Mouse (Mus musculus) heart, embryonic 16.5 days (tissue): ENCODE data around the gene Tmem123. TPM values are rescaled to one million over a fixed set of nuclear protein-coding genes. Genes with fewer than 3 reads are reported as not detected.

Source experiments
- ATAC-seq: fragments of 200-750 bp; cut with Nextera tagmentation; replicated peaks from 2 replicates; pipeline ENCODE4 v1.8.0; 2017; ENCODE audit warnings: moderate number of reproducible peaks; ENCODE audit not compliant: insufficient read depth, low FRiP score; ENCODE audit errors: extremely low read depth
- H3K27ac ChIP-seq: fragments of 300-500 bp; sonication (generic); 2 replicates; pipeline ENCODE4 v1.5.1; 2014; ENCODE audit warnings: mild to moderate bottlenecking, low read length, control low read depth, moderate library complexity
- H3K27me3 ChIP-seq: fragments of 300-500 bp; sonication (generic); 2 replicates; pipeline ENCODE4 v1.6.1; 2014; ENCODE audit warnings: low read length, mixed read lengths; ENCODE audit not compliant: control insufficient read depth, insufficient read depth
- H3K36me3 ChIP-seq: fragments of 300-500 bp; sonication (generic); 2 replicates; pipeline ENCODE4 v1.6.1; 2014; ENCODE audit not compliant: control insufficient read depth, insufficient read depth
- H3K4me1 ChIP-seq: fragments of 300-500 bp; sonication (generic); 2 replicates; pipeline ENCODE4 v1.6.1; 2014; ENCODE audit warnings: low read length, mixed read lengths; ENCODE audit not compliant: control insufficient read depth, insufficient read depth
- H3K4me2 ChIP-seq: fragments of 300-500 bp; sonication (generic); 2 replicates; pipeline ENCODE4 v1.6.1; 2014; ENCODE audit warnings: low read depth, mild to moderate bottlenecking, control low read depth, low read length
- H3K4me3 ChIP-seq: fragments of 300-500 bp; sonication (generic); 2 replicates; pipeline ENCODE4 v1.5.1; 2014; ENCODE audit warnings: mild to moderate bottlenecking, control low read depth, low read length
- H3K9ac ChIP-seq: fragments of 300-500 bp; sonication (generic); 2 replicates; pipeline ENCODE4 v1.6.1; 2014; ENCODE audit warnings: low read length, control low read depth
- H3K9me3 ChIP-seq: fragments of 300-500 bp; sonication (generic); replicated peaks from 2 replicates; pipeline ENCODE4 v1.6.1; 2016; ENCODE audit warnings: low read length; ENCODE audit not compliant: control insufficient read depth
- WGBS: fragments of 180-500 bp; shearing (Covaris S2); extraction: QIAGEN DNeasy Blood & Tissue Kit; methylation state at CpG from one replicate; pipeline ENCODE4 v1.1.7; 2014; 5-methylcytosine and 5-hydroxymethylcytosine counted together
- polyA plus RNA-seq: library from polyadenylated mRNA; unstranded; fragments of >200 nt; fragmentation: Nextera tagmentation; extraction: Ambion mirVana; gene quantifications from 2 replicates; pipeline ENCODE4 v1.2.1, GENCODE M21; 2015

Gene Tmem123
- polyA plus RNA-seq, 1 experiment from 2014 or later, result 104 TPM

GRCm38 (mm10) chr9:7772361-7772760 lies 8.5 kb downstream of the Tmem123 start:
- Histone ChIP-seq H3K9ac (no peak overlapping the region), H3K4me1 (peaks cover 36% of the 10 kb centered on the region), H3K27me3 (no peaks in the 10 kb centered on the region), H3K4me2 (no peak overlapping the region), H3K9me3 (no peaks in the 10 kb centered on the region), H3K27ac (peak overlapping the region; percentile 53; the same call in 1 of the 2 replicates), H3K36me3 (peaks cover 10% of the 10 kb centered on the region), H3K4me3 (no peak overlapping the region)
- ATAC-seq, result 0 out of 2 replicates have a peak, but pooled peaks have one; percentile 4
- 89% methylated on average over 2 of the region's 2 CpGs for WGBS

- no peaks in the 10 kb centered on the region; the same call in 1 of the 2 replicates for H3K9me3 ChIP-seq
- peaks cover 16% of the 10 kb centered on the region for H3K36me3 ChIP-seq
- ATAC-seq, result no peak
- no peak overlapping the region for H3K9ac ChIP-seq
- no peak overlapping the region for H3K4me2 ChIP-seq
- peaks cover 32% of the 10 kb centered on the region for H3K4me1 ChIP-seq
- WGBS, result 77% methylated on average over 4 of the region's 4 CpGs
- H3K27ac ChIP-seq, result no peak overlapping the region
- no peak overlapping the region for H3K4me3 ChIP-seq
- no peaks in the 10 kb centered on the region for H3K27me3 ChIP-seq
These were observed 9.1 kb downstream of the Tmem123 start for GRCm38 (mm10) chr9:7772773-7773454.

GRCm38 (mm10) chr9:7773686-7774085 lies 9.8 kb downstream of the Tmem123 start:
- WGBS, result 87% methylated on average over 5 of the region's 5 CpGs
- Histone ChIP-seq H3K27ac (no peak overlapping the region), H3K4me3 (no peak overlapping the region), H3K27me3 (no peaks in the 10 kb centered on the region), H3K4me1 (peaks cover 32% of the 10 kb centered on the region), H3K4me2 (no peak overlapping the region), H3K9ac (no peak overlapping the region), H3K36me3 (peaks cover 19% of the 10 kb centered on the region), H3K9me3 (no peaks in the 10 kb centered on the region; the same call in 1 of the 2 replicates)
- no peak for ATAC-seq

GRCm38 (mm10) chr9:7774538-7774937 lies 10.7 kb downstream of the Tmem123 start:
- H3K9me3 ChIP-seq, result no peaks in the 10 kb centered on the region; the same call in 1 of the 2 replicates
- H3K36me3 ChIP-seq, result peaks cover 16% of the 10 kb centered on the region
- H3K4me1 ChIP-seq, result peaks cover 24% of the 10 kb centered on the region
- WGBS, result 56% methylated on average over 10 of the region's 10 CpGs
- H3K27me3 ChIP-seq, result no peaks in the 10 kb centered on the region
- H3K4me2 ChIP-seq, result no peak overlapping the region
- no peak overlapping the region for H3K4me3 ChIP-seq
- ATAC-seq, result no peak
- H3K27ac ChIP-seq, result no peak overlapping the region
- H3K9ac ChIP-seq, result no peak overlapping the region

GRCm38 (mm10) chr9:7775011-7775410 lies 11.2 kb downstream of the Tmem123 start:
- Histone ChIP-seq H3K27ac (no peak overlapping the region), H3K4me1 (peaks cover 19% of the 10 kb centered on the region), H3K9ac (no peak overlapping the region), H3K27me3 (no peaks in the 10 kb centered on the region), H3K4me2 (no peak overlapping the region), H3K36me3 (peaks cover 16% of the 10 kb centered on the region), H3K9me3 (no peaks in the 10 kb centered on the region; the same call in 1 of the 2 replicates), H3K4me3 (no peak overlapping the region)
- whole genome bisulfite sequencing, result 89% methylated on average over 2 of the region's 2 CpGs
- ATAC-seq, result no peak

GRCm38 (mm10) chr9:7775986-7776385 lies 12.1 kb downstream of the Tmem123 start:
- no peaks in the 10 kb centered on the region; the same call in 1 of the 2 replicates for H3K9me3 ChIP-seq
- WGBS, result 85% methylated on average over 3 of the region's 3 CpGs
- H3K36me3 ChIP-seq, result peaks cover 16% of the 10 kb centered on the region
- H3K27me3 ChIP-seq, result no peaks in the 10 kb centered on the region
- peaks cover 12% of the 10 kb centered on the region for H3K4me1 ChIP-seq
- no peak overlapping the region for H3K4me2 ChIP-seq
- ATAC-seq, result no peak
- H3K27ac ChIP-seq, result no peak overlapping the region
- no peak overlapping the region for H3K4me3 ChIP-seq
- H3K9ac ChIP-seq, result no peak overlapping the region

GRCm38 (mm10) chr9:7776940-7777339 lies 13.1 kb downstream of the Tmem123 start:
- H3K9me3 ChIP-seq, result no peaks in the 10 kb centered on the region; the same call in 1 of the 2 replicates
- no peak overlapping the region for H3K4me3 ChIP-seq
- H3K9ac ChIP-seq, result no peak overlapping the region
- no peak overlapping the region for H3K4me2 ChIP-seq
- no peak for ATAC-seq
- 100% methylated on average over 1 of the region's 1 CpGs for WGBS
- peaks cover 10% of the 10 kb centered on the region for H3K4me1 ChIP-seq
- no peaks in the 10 kb centered on the region for H3K27me3 ChIP-seq
- H3K36me3 ChIP-seq, result peaks cover 16% of the 10 kb centered on the region
- H3K27ac ChIP-seq, result no peak overlapping the region

GRCm38 (mm10) chr9:7777652-7778051 lies 13.8 kb downstream of the Tmem123 start:
- Histone ChIP-seq H3K27ac (no peak overlapping the region), H3K4me1 (peaks cover 2% of the 10 kb centered on the region), H3K9ac (no peak overlapping the region), H3K9me3 (no peaks in the 10 kb centered on the region; the same call in 1 of the 2 replicates), H3K4me3 (no peak overlapping the region), H3K36me3 (peaks cover 20% of the 10 kb centered on the region), H3K27me3 (no peaks in the 10 kb centered on the region), H3K4me2 (no peak overlapping the region)
- no peak for ATAC-seq
- 48% methylated on average over 1 of the region's 1 CpGs for WGBS

- H3K4me1 ChIP-seq, result peaks cover 5% of the 10 kb centered on the region
- H3K36me3 ChIP-seq, result peaks cover 18% of the 10 kb centered on the region
- 85% methylated on average over 7 of the region's 7 CpGs for WGBS
- H3K27me3 ChIP-seq, result no peaks in the 10 kb centered on the region
- H3K9ac ChIP-seq, result no peak overlapping the region
- H3K4me3 ChIP-seq, result no peak overlapping the region
- ATAC-seq, result no peak
- H3K9me3 ChIP-seq, result no peaks in the 10 kb centered on the region; the same call in 1 of the 2 replicates
- no peak overlapping the region for H3K4me2 ChIP-seq
- no peak overlapping the region for H3K27ac ChIP-seq
These were observed 14.9 kb downstream of the Tmem123 start for GRCm38 (mm10) chr9:7778771-7779170.
